ENCODE assay signal across 8 mouse cellular contexts in the genomic region with DNA sequence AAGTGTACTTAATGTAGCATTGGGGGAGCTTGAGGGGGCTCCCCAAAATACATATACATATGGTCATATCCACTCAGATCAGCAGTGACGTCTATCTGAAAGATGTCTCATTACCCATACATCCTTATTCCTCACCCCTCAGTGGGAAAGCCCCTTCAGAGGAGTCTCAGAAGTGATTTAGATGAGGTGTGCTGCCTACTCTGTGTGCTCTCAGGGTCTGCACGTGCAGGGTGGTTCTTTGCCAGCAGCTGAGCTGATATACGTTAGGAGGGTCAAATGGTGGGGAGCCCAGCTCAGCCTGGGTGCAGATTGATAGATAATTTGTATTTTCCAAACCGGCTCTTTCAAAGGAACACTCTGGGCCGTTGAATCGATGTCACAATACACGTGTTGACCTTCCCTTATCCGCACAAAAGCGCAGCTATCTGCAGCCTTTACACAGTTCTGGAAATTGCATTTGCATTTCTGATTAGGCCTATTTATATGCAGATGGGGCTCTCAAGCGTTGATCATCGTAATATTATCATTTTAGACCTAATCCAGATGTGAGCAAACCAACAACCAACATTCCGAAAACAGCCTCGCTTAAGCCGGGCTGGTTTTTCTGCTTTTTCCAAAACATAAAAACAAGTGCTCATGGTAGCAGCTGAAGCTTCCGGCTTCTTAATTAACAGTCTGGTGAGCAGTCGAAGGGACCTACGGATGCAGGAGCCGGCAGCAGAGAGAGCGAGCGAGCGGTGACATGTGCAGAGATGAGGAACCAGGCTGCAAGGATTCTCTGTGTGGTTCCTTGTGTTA.
DNase-seq lines count a peak whose midpoint lies in the region; ATAC-seq and TF ChIP-seq lines count a peak whose summit lies in the region.

No protein-coding gene starts in this region.

- 0 out of 2 replicates have a peak, but pooled peaks cover 4% of the 10 kb centered on the region for H3K4me1 ChIP-seq in heart, embryonic 11.5 days (ENCODE audit: control insufficient read depth, insufficient read depth, low read length)
- H3K4me1 ChIP-seq in heart, adult 2 months (ENCODE audit: control insufficient read depth, insufficient read depth, low read length), result 0 out of 2 replicates have a peak, but pooled peaks cover 1% of the 10 kb centered on the region
- H3K4me1 ChIP-seq in forebrain, embryonic 15.5 days, result peaks cover 29% of the 10 kb centered on the region
- H3K4me1 ChIP-seq in midbrain, embryonic 13.5 days (replicated peaks), result peaks cover 31% of the 10 kb centered on the region

- H3K27me3 ChIP-seq in heart, embryonic 11.5 days (ENCODE audit: control insufficient read depth, insufficient read depth, low read length), result peaks cover 12% of the 10 kb centered on the region
- no peaks in the 10 kb centered on the region; the same call in 1 of the 2 replicates for H3K27me3 ChIP-seq in heart, adult 2 months (ENCODE audit: control insufficient read depth, insufficient read depth, low read length)
- peaks cover 5% of the 10 kb centered on the region; the same call in 1 of the 2 replicates for H3K27me3 ChIP-seq in forebrain, embryonic 15.5 days
- peaks cover 8% of the 10 kb centered on the region for H3K27me3 ChIP-seq in midbrain, embryonic 13.5 days

- no peaks in the 10 kb centered on the region for H3K9me3 ChIP-seq in heart, embryonic 11.5 days (replicated peaks; ENCODE audit: control insufficient read depth, low read length)
- no peaks in the 10 kb centered on the region for H3K9me3 ChIP-seq in forebrain, embryonic 15.5 days
- H3K9me3 ChIP-seq in midbrain, embryonic 13.5 days, result no peaks in the 10 kb centered on the region

- TF ChIP-seq CTCF in heart, adult 2 months (IDR thresholded peaks at IDR 0.05), result no peak

- no peak overlapping the region for H3K9ac ChIP-seq in heart, embryonic 11.5 days (ENCODE audit: low read depth, low read length)
- H3K9ac ChIP-seq in heart, adult 2 months (ENCODE audit: low read depth, low read length), result no peak overlapping the region
- peak overlapping the region; percentile 32 for H3K9ac ChIP-seq in forebrain, embryonic 15.5 days (replicated peaks)
- peak overlapping the region; percentile 37; the same call in 1 of the 2 replicates for H3K9ac ChIP-seq in midbrain, embryonic 13.5 days (replicated peaks)

- TF ChIP-seq EP300 in heart, adult 2 months (IDR thresholded peaks at IDR 0.05; ENCODE audit: insufficient read depth, low read depth, low read length), result no peak

- no peaks in the 10 kb centered on the region for H3K79me2 ChIP-seq in heart, adult 2 months (replicated peaks; ENCODE audit: control insufficient read depth, insufficient read depth, low read length)

- H3K27ac ChIP-seq in heart, embryonic 11.5 days (ENCODE audit: low read depth, low read length), result no peak overlapping the region
- H3K27ac ChIP-seq in heart, adult 2 months, result no peak overlapping the region
- peak overlapping the region; percentile 92 for H3K27ac ChIP-seq in forebrain, embryonic 15.5 days (replicated peaks)
- peak overlapping the region; percentile 81 for H3K27ac ChIP-seq in midbrain, embryonic 13.5 days

- H3K4me2 ChIP-seq in heart, embryonic 11.5 days, result peak overlapping the region; percentile 30; the same call in 1 of the 2 replicates
- H3K4me2 ChIP-seq in forebrain, embryonic 15.5 days (replicated peaks), result peak overlapping the region; percentile 45
- peak overlapping the region; percentile 46 for H3K4me2 ChIP-seq in midbrain, embryonic 13.5 days (replicated peaks)

- intact Hi-C loops in heart, adult 2 months (cut with DNase I), result loop anchor here (1.0 to 5.0 kb wide), 3 partner anchors 100 to 1255 kb away; no protein-coding TSS in a partner anchor

- H3K36me3 ChIP-seq in heart, embryonic 11.5 days (ENCODE audit: control insufficient read depth, insufficient read depth, low read length), result no peaks in the 10 kb centered on the region
- no peaks in the 10 kb centered on the region for H3K36me3 ChIP-seq in heart, adult 2 months (ENCODE audit: control insufficient read depth, insufficient read depth, low read length)
- no peaks in the 10 kb centered on the region for H3K36me3 ChIP-seq in forebrain, embryonic 15.5 days
- no peaks in the 10 kb centered on the region for H3K36me3 ChIP-seq in midbrain, embryonic 13.5 days

- no peak for DNase-seq in heart, adult 2 months
- DNase-seq in CD4-positive, CD25-positive, alpha-beta regulatory T cell, adult 2 months (ENCODE audit: low read depth, low spot score), result peak; percentile 62
- DNase-seq in gastrocnemius, adult 8-10 months (ENCODE audit: low spot score in 2 of 2), result no peak
- DNase-seq in testis, postnatal 14 days (ENCODE audit: low spot score), result no peak

- H3K4me3 ChIP-seq in heart, embryonic 11.5 days (ENCODE audit: low read depth, low read length), result no peak overlapping the region
- no peak overlapping the region for H3K4me3 ChIP-seq in heart, adult 2 months
- peak overlapping the region; percentile 26 for H3K4me3 ChIP-seq in forebrain, embryonic 15.5 days
- peak overlapping the region; percentile 10; the same call in 1 of the 2 replicates for H3K4me3 ChIP-seq in midbrain, embryonic 13.5 days (replicated peaks)

- no peak for ATAC-seq in heart, embryonic 11.5 days (replicated peaks; ENCODE audit: insufficient number of reproducible peaks, low FRiP score, low TSS enrichment)
- ATAC-seq in forebrain, embryonic 15.5 days (replicated peaks), result peak; percentile 78
- ATAC-seq in midbrain, embryonic 13.5 days, result peak; percentile 83
- no peak for ATAC-seq in erythroblast, adult 5-6 weeks (replicated peaks; ENCODE audit: low FRiP score, poor library complexity, severe bottlenecking)

- TF ChIP-seq POLR2A in heart, adult 2 months (IDR thresholded peaks at IDR 0.05; ENCODE audit: insufficient read depth, low read depth, low read length), result no peak

- 15% methylated on average over 21 of the region's 21 CpGs for WGBS in heart, embryonic 11.5 days (ENCODE audit: insufficient replicate concordance)
- WGBS in heart, adult 2 months, result 16% methylated on average over 21 of the region's 21 CpGs
- 2% methylated on average over 21 of the region's 21 CpGs for WGBS in forebrain, embryonic 15.5 days
- 3% methylated on average over 21 of the region's 21 CpGs for WGBS in midbrain, embryonic 13.5 days

Comparison
In these comparisons a context has a peak if more than half of its experiments do, and no peak if none do; other contexts are left out.
1. ATAC-seq: peak in forebrain, embryonic 15.5 days (single experiment) and midbrain, embryonic 13.5 days (single experiment); none in heart, embryonic 11.5 days (single experiment) and erythroblast, adult 5-6 weeks (single experiment).
2. H3K27ac ChIP-seq: peak in forebrain, embryonic 15.5 days (single experiment) and midbrain, embryonic 13.5 days (single experiment); none in heart, embryonic 11.5 days (single experiment) and heart, adult 2 months (single experiment).
3. H3K4me3 ChIP-seq: peak in forebrain, embryonic 15.5 days (single experiment) and midbrain, embryonic 13.5 days (single experiment); none in heart, embryonic 11.5 days (single experiment) and heart, adult 2 months (single experiment).
4. H3K9ac ChIP-seq: peak in forebrain, embryonic 15.5 days (single experiment) and midbrain, embryonic 13.5 days (single experiment); none in heart, embryonic 11.5 days (single experiment) and heart, adult 2 months (single experiment).
5. Peak in every context shown above with its lines, with median percentiles within 50 percentile points of each other: H3K4me2 ChIP-seq.